Mouse (Mus musculus) stomach, postnatal 0 days (tissue): Measurements from ENCODE around the gene Lrch1.

Source experiments
- CTCF ChIP-seq: IDR thresholded peaks from 2 replicates; pipeline ENCODE4 v1.5.1; 2016; ENCODE audit warnings: antibody characterized with exemption, low read depth, mild to moderate bottlenecking, moderate library complexity
- EP300 ChIP-seq: optimal IDR thresholded peaks from 2 replicates; pipeline ENCODE3; 2016; ENCODE audit warnings: antibody characterized with exemption

DNA sequence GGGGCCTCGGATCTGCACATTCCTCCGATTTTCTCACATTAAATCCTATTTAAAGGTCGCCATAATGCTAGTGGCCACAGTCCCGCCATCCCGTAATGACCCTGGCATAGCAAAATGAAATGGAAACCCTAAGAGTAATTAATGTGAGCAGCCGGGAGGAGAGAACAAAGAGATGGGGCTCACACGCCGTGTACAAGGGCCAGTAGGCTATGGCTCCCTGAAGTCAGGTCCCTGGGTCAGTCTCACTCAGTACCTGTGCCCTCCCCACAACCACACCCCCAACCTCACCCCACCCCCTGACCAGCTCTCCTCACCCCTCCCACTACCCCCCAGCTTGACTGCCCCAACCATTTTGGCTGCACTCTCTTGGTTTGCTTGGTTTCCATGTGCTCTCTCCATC lies 31.6 kb downstream of the Lrch1 start:
- TF ChIP-seq CTCF: no peak
- no peak for TF ChIP-seq EP300
